Mouse (Mus musculus) G1E-ER4 (cell line): ENCODE measurements around the gene Prg3. TPM values are rescaled to one million over a fixed set of nuclear protein-coding genes. Genes with fewer than 3 reads are reported as not detected.

Experiments used
- GATA1 ChIP-seq: IDR thresholded peaks from one replicate; pipeline ENCODE4 v1.8.0; 2012; ENCODE audit warnings: low read length, inconsistent platforms
- polyA plus RNA-seq: library from polyadenylated mRNA; stranded (reverse); fragments of >175 nt; gene quantifications from 2 replicates; pipeline ENCODE4 v1.2.3, GENCODE M21; 2012

The Prg3 gene
- polyA plus RNA-seq, result not detected in 2 replicates

DNA sequence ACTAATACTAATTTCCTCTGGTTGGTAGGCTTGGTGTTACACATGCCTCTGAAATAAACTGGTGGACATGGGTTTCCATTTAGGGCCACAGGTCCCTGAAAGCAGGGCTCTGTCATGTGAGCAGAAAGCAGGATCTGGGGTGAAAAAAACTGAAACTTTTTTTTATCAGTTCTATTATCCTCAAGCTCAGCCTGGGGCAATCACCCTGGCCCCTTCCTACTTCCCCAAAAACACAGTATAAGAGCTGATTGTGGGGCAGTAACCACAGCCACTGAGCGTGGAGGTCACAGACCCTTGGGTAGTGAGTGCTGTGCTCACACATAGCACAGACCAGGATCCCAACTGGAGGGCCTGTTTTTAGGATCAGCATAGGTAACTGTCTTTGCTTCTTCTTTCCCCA, at the start of gene Prg3:
Gene Prg3 (plus strand): TSS at position 286 of the 400 bp plus-strand sequence.
- no peak for TF ChIP-seq GATA1

DNA sequence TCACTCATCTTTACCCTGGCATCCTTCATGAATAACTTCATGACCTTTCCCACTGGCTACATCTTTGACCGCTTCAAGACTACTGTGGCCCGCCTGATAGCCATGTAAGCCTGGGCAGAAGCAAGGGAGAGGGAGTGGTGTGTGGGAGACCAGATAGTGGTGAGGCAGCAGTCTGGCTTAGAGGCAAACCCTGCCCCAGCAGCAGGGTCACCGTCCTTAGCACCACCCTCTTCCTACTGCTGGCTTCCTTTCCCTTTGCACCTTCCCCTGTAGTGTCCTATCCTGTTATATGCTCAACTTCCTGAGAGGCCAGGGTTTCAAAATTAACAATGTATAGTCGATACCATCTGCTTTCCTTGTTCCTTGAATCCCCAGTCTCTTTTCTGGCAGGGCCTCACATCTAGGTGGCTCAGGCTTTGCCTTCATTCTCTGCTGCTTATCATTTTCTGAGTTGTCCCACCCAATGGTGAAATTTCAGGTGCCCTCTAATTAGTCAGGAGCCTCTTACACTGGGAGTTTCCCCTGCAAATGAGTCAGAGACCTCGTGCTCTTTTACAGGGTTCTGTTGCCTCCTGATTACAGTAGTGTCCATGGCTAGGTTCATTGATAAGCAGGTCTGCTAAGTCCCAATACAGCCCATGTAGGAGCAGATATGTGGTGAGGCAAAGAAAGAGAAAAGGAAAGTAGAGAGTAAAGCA, 49.6 kb upstream of the Prg3 start:
- TF ChIP-seq GATA1, result peak; percentile 91

DNA sequence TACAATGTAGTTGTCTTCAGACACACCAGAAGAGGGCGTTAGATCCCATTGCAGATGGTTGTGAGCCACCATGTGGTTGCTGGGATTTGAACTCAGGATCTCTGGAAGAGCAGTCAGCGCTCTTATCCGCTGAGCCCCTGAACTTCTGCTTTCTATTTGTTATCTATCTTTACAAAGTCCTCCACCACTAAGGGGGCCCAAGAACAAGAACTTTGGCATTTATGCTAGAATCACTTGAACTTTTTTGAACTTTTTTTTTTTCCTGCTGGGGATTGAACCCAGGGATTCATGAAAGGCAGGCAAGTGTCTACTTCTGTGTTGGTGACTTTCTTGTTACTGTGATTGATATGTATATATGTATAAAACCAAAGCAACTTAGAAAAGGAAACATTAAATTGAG, 48.7 kb upstream of the Prg3 start:
- no peak for TF ChIP-seq GATA1

DNA sequence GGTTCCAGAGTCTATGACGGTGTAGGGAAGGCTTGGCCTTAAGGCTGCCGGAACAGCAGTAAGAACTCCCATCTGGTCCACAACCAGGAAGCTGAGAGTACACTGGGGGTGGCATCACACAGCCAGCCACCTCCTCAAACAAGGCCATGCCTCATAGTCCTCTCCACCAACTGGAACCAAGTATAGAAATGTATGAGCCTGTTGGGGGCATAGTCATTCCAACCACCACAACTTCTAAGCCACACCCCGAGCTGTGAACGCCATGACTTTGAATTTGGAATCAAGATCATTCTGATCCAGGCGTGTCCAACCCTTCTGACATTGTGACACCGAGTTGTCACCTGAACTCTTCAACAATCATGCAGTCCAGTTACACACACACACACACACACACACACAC, 48.3 kb upstream of the Prg3 start:
- TF ChIP-seq GATA1, result no peak

DNA sequence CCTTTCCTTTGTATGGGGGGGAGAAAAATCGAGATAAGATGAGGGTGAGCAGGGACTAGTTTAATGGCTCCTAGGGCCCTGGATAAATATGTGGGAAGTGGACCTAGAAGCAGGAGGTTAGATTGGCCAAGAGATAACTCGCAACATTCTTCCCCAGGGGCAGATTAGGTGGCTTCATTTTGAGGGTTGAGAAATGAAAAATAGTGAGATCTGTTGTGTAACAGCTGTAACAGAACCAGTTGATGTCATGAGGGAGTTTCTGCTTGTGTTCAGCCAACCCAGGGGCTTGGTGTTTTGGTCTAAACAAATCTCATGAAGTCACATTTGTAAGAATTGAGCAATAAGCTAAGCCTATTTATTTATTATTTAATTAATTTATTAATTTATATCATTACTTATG, 46.7 kb upstream of the Prg3 start:
- no peak for TF ChIP-seq GATA1

DNA sequence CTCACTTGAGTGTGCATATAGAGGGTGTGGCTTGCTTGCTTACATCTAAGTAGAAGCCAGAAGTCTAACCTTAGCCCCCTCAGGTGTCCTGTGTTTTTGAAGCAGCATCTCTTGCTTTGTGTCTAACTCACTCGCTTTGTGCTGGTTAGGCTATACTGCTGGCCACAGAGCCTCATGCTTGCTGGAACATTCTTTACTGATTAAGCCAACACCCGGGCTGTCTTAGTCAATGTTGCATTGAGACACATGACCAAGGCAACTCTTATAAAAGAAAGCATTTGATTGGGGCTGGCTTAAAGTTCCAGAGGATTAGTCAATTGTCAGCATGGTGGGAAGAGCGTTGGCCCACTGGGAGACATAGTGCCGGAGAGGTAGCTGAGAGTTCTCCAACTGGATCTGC, 46.2 kb upstream of the Prg3 start:
- TF ChIP-seq GATA1, result no peak

DNA sequence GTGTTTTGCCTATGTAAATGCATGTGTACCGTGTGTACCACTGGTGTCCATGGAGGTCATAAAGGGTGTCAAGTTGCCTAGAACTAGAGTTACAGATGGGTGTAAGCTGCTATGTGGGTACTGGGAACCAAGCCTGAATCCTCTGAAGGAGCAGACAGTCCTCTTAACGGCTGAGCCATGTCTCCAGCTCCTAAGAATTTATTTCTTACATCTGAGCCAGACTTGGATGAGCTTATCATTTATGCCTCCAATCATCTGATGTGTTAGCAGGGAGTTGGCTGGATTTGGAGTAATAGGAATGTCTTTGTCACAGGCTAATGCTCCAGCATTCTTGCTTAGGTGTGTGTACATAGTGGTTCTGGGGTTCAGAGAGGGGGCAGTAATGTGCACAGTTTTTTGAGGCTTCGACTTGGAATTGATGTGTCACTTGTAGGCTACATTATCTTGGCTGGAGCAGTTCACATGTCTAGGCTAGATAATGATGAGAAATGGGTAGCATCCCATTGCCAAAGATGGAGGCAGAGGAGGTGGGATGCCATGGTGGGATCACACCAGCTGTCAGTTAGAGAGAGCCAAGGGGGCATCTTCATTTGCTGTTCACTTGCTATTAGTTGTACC, 40.8 kb upstream of the Prg3 start:
- TF ChIP-seq GATA1, result no peak

DNA sequence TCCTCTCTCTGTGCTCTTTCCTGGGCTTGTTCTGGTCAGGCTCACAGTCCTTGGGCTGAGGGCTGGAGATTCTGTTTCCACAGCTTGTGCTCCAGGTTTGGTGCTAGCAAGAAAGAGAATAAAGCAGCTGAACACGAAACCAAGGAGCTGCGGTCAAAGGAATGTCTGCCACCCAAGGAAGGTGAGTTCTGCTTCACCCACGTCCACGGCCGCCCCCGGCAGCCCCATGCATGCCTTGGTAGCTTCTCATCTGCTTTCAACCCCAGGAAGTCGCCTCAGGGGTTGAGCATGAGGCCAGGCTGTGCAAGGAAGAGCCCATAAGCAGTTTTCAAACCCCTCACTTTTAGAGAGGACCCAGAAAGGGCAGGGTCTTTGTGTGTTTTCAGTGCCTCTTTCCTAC, 39.8 kb upstream of the Prg3 start:
- no peak for TF ChIP-seq GATA1

DNA sequence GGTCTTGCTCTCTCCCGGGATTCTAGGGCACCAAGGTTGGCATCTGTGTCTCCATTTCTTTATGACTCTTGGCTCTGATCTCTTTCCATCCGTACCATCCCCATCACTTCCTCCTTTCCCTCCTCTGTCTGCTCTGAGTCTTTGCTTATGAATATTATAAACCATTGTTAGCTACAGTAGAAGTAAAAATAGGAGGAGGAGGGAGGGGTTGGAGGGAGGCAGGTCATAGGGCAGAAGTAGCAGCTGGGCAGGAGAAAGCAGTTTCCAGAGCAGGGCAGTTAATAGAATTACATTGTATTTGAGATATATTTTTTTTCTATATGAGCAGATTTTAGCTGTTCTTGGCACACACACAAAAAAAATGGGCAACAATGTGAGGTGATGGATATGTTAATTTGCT, 39.3 kb upstream of the Prg3 start:
- TF ChIP-seq GATA1, result no peak

DNA sequence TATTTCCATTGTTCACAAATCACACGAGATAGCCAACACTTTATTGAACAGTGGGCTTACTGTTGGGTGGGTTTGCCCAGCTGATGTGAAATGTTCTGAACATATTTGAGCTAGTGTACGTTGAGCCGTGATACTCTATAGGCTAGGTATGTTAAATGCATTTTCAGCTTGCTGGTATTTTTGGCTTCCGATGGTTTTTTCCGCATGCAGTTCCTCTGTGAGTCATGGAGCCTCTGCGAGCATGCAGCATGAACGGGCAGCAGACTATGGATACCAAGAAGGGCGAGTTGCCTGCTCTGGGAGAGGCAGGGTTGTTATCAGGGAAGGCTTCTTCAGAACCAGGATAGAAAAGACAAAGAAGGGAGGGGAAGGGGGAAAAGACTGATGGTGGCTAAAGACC, 37.0 kb upstream of the Prg3 start:
- no peak for TF ChIP-seq GATA1

DNA sequence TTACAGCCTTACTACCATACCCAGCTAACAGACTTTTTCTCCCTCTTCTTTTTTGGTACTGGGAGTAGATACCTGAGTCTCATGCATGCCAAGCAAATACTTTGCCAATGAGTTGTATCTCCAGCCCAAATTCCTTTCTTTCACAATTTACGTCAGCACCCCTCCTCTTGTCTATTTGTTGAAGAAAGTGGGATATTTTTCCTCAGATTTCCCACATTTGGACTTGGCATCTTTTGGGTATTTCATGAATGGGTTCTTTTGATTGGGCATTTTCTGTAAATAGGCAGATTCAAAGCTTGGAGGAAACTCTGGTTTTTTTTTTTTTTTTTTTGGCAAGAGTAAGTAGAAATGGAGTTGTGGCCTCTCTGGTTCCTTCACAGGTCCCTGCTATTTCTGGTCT, 35.8 kb upstream of the Prg3 start:
- TF ChIP-seq GATA1, result no peak

DNA sequence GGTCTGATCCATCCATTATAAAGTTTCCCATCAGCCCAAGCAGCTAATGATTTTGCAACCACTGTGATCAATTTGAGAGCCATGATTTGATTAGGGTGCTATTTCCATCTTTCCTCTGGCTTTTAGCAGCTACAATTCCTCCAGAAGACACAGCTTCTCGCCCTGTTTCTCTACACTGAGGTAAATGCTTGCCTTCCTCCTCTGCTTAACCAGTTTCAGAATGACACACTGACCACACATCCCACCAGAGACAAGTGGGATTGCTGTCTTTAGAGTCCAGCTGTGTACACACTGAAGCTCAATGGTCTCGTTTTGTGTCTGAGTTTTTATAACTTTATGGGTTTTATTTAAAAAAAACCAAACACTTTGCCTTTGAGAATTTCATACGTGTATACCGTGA, 35.3 kb upstream of the Prg3 start:
- TF ChIP-seq GATA1, result no peak

DNA sequence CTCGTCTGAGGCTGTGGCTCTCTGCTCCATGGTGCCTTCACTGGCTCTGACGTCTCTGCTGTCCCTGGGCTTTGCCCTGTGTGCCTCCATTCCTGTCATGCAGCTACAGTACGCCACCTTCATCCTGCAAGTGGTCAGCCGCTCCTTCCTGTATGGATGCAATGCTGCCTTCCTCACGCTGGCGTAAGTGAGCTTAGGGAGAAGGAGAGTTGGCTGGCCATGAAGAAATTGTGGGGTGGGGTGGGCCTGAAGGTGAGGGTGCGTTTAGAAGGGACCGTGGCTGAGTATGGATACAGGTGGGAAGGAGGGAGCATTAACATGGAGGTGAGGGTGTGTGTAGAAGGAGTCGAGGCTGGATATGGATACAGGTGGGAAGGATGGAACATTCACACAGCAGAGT, 32.6 kb upstream of the Prg3 start:
- TF ChIP-seq GATA1, result no peak

DNA sequence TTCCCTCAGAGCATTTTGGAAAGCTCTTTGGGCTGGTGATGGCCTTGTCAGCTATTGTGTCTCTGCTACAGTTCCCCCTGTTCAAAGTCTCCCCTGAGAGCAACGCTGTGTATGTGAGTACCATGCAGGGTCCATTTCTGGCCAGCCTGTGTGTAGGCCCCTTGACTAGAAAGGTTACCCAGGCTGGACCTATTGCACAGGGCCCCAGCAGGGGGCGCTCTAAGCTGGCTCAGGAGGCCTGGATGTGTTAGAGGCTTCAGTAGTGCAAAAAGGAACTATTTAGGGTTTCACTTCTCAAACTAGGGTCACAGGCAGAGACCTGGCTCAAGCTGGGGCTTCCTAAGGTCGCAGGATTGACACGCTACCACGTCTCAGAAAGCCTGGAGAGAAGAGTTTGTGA, 31.7 kb upstream of the Prg3 start:
- no peak for TF ChIP-seq GATA1

DNA sequence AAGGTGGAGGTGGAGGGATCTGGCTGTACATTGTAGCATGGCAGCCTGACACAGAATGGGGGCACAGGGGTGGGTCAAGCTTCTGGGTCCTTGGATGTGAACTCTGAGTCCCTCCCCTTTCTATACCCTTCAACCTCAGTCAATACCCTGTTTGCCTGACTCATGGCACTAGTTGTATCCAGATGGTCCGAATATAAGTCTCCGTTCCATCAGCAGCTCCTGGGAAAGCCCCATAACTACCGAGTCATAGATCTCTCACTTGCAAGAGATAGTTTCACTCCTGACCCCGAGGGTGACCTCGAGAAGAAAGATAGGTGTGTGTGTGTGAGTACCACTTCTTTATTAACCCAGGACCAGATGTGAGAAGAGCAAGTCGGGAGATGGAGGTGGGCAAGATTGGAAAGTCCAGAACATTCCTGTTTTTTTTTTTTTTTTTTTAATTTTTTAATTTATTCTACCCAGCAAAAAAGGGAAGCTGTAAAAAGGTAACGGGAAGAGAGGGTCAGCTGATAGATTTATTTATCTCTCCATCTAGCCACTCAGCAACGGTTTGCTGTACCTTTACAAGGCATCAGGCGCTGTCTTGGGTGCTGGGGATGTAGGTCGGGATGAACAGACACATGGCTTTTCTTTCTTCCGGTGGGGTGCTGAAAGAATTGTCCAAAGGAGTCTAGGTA, 29.3 kb upstream of the Prg3 start:
- TF ChIP-seq GATA1, result no peak

DNA sequence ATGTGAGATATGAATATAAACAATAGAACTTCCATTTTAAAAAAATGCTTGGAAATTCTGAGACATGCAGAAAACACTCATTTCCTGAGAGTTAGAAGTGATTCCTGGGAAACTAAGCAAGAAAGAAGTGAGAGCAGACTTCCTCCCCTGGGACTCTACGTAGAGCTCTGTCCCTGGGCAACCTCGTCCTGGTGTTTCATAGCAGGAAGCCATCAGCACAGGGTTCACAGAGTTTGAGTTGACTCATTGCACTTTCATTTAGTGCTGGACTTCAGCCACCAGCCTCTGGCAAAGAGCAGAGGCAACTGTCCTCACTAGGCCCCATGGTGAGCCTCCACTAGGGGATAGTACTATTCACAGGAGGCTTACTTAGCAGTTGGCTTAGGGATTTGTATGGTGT, 26.7 kb upstream of the Prg3 start:
- TF ChIP-seq GATA1, result no peak

DNA sequence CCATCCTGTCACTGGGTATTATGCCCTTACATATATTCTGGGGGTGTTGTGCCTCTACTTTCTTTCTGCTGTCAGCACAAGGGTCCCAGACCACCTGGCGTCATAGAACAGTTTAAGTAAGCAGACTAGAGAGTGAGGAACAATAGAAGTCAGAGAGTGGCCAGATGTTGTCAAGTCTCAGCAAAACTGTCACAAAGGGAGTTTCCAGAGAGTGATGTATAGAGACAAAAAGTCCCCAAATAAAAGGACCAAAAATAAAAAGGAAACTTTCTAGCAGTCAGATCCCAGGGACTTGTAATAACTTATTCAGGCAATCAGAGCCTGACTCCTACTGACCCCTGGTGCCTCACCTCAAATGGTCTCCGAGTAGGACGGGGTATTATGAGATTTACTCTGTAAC, 26.1 kb upstream of the Prg3 start:
- no peak for TF ChIP-seq GATA1

DNA sequence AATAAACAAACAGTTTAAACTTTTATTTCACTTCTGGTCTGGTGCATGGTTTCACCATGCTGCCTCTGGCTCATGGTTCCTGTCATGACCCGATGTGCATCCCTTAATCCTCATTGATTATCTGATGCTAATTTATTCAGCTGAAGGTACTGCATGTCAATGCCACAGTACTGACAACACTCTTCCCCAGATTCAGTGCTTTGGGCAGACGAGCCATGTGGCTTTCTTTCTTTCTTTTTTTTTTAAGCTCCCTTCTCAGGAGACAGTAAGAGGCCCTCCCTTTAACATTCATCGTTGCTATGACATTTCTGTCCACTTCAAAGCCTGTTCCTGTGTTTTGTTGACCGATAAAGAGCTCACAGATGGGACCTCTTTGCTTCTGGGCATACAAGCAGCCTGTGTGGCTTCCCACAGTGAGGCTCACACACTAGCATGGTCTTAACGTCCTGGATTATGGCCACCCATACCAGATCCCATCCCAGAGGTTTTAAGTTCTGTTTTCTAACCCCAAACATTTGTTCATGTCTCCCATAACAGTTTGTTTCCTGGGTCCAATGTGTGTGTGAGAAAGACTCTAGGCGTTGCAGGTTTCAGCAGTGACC, 25.0 kb upstream of the Prg3 start:
- TF ChIP-seq GATA1, result no peak
